Mouse (Mus musculus) kidney, postnatal 0 days (tissue): Measurements from ENCODE around the gene Gpr35. TPM values are rescaled to one million over a fixed set of nuclear protein-coding genes. Genes with fewer than 3 reads are reported as not detected.

Source experiments
- ATAC-seq: fragments of 200-750 bp; cut with Nextera tagmentation; replicated peaks from 2 replicates; pipeline ENCODE4 v1.8.0; 2017; ENCODE audit warnings: low read depth, moderate number of reproducible peaks, moderate TSS enrichment, moderate library complexity; ENCODE audit not compliant: low FRiP score
- DNase-seq: peaks from one replicate; pipeline ENCODE4 v3.0.0-alpha.2; 2016; ENCODE audit warnings: low spot score
- H3K27ac ChIP-seq: fragments of 300-500 bp; sonication (generic); 2 replicates; pipeline ENCODE4 v1.5.1; 2014; ENCODE audit warnings: mild to moderate bottlenecking
- H3K27me3 ChIP-seq: fragments of 300-500 bp; sonication (generic); 2 replicates; pipeline ENCODE4 v1.6.1; 2014; ENCODE audit warnings: low read length, mixed read lengths; ENCODE audit not compliant: insufficient read depth
- H3K36me3 ChIP-seq: fragments of 300-500 bp; sonication (generic); 2 replicates; pipeline ENCODE4 v1.6.1; 2014; ENCODE audit warnings: low read length, mixed read lengths; ENCODE audit not compliant: insufficient read depth
- H3K4me1 ChIP-seq: fragments of 300-500 bp; sonication (generic); replicated peaks from 2 replicates; pipeline ENCODE4 v1.6.1; 2014; ENCODE audit warnings: antibody characterized with exemption, low read length, mixed read lengths; ENCODE audit not compliant: insufficient read depth
- H3K4me2 ChIP-seq: fragments of 300-500 bp; sonication (generic); 2 replicates; pipeline ENCODE4 v1.6.1; 2014; ENCODE audit warnings: mild to moderate bottlenecking, low read length, moderate library complexity, mixed read lengths
- H3K4me3 ChIP-seq: fragments of 300-500 bp; sonication (generic); replicated peaks from 2 replicates; pipeline ENCODE4 v1.5.1; 2014; ENCODE audit warnings: low read depth, low read length
- H3K9ac ChIP-seq: fragments of 300-500 bp; sonication (generic); 2 replicates; pipeline ENCODE4 v1.6.1; 2014; ENCODE audit warnings: low read depth, low read length
- H3K9me3 ChIP-seq: fragments of 300-500 bp; sonication (generic); replicated peaks from 2 replicates; pipeline ENCODE4 v1.6.1; 2016; ENCODE audit warnings: low read length, inconsistent platforms, mixed read lengths
- CTCF ChIP-seq: IDR thresholded peaks from 2 replicates; pipeline ENCODE4 v1.5.1; 2016; ENCODE audit warnings: antibody characterized with exemption, low read depth, mild to moderate bottlenecking, moderate library complexity
- WGBS: fragments of 180-500 bp; shearing (Covaris S2); extraction: QIAGEN DNeasy Blood & Tissue Kit; methylation state at CpG from one replicate; pipeline ENCODE4 v1.1.7; 2014; 5-methylcytosine and 5-hydroxymethylcytosine counted together
- polyA plus RNA-seq: library from polyadenylated mRNA; unstranded; fragments of >200 nt; fragmentation: Nextera tagmentation; extraction: Ambion mirVana; gene quantifications from 2 replicates; pipeline ENCODE4 v1.2.1, GENCODE M21; 2015

Gpr35 gene
- polyA plus RNA-seq, result 0.19 and 0.42 TPM in 2 replicates

GRCm38 (mm10) chr1:92950607-92951006, at the start of gene Gpr35:
Gene Gpr35 (plus strand): TSS chr1:92950865.
- Histone ChIP-seq H3K9ac (no peak within 1 kb of the TSS), H3K4me2 (no peak within 1 kb of the TSS), H3K36me3 (peaks cover 17% of the 10 kb centered on the region), H3K4me3 (no peak within 1 kb of the TSS), H3K27ac (no peak within 1 kb of the TSS), H3K4me1 (no peaks in the 10 kb centered on the region), H3K27me3 (no peaks in the 10 kb centered on the region), H3K9me3 (no peaks in the 10 kb centered on the region)
- TF ChIP-seq CTCF, result no peak
- 80% methylated on average over 5 of the region's 5 CpGs for WGBS
- ATAC-seq (peak; percentile 42; the same call in 1 of the 2 replicates), DNase-seq (no peak)

DNA sequence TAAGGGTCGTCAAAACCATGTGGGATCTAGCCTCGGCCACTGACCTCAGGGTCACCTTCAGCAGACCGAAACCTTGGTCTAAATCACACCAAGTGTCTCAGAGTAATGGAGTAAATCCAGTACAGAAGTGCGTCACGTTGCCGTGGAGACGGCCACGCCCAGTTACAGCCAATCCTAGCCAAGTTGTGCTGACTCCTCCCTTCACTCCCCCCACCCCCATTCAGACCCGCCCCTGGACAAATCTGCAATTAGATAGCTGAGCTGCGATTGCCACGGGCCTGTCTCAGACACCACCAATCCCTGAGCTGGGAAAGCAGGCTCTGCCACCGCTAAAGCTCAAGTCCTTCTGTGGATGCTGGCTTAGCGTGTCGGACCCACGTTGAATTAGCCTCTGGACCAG, 47.9 kb upstream of the Gpr35 start, which contains the start of gene Ankmy1:
TSS of gene Ankmy1 (minus strand) at position 121 of the 400 bp plus-strand sequence.
- Histone ChIP-seq H3K9ac (no peak within 1 kb of the TSS), H3K9me3 (no peaks in the 10 kb centered on the region), H3K4me1 (0 out of 2 replicates have a peak, but pooled peaks cover 7% of the 10 kb centered on the region), H3K36me3 (no peaks in the 10 kb centered on the region), H3K4me3 (peak within 1 kb of the TSS; percentile 4; the same call in 1 of the 2 replicates), H3K27me3 (no peaks in the 10 kb centered on the region), H3K4me2 (peak within 1 kb of the TSS; percentile 52), H3K27ac (no peak within 1 kb of the TSS)
- 1% methylated on average over 15 of the region's 15 CpGs for WGBS
- DNase-seq, result peak; percentile 85
- TF ChIP-seq CTCF, result no peak
- peak; percentile 63 for ATAC-seq

- 0 out of 2 replicates have a peak, but pooled peaks cover 10% of the 10 kb centered on the region for H3K4me1 ChIP-seq
- H3K9ac ChIP-seq, result no peak overlapping the region
- DNase-seq (no peak), ATAC-seq (no peak)
- H3K9me3 ChIP-seq, result no peaks in the 10 kb centered on the region
- H3K4me2 ChIP-seq, result no peak overlapping the region
- no peaks in the 10 kb centered on the region for H3K27me3 ChIP-seq
- H3K27ac ChIP-seq, result no peak overlapping the region
- no peak overlapping the region for H3K4me3 ChIP-seq
- 65% methylated on average over 4 of the region's 4 CpGs for WGBS
- H3K36me3 ChIP-seq, result no peaks in the 10 kb centered on the region
- no peak for TF ChIP-seq CTCF
Measured at GRCm38 (mm10) chr1:92903627-92904026, 47.0 kb upstream of the Gpr35 start.

- WGBS, result 90% methylated on average over 2 of the region's 2 CpGs
- no peak for DNase-seq
Measured at GRCm38 (mm10) chr1:92905703-92906310, 44.9 kb upstream of the Gpr35 start.

DNA sequence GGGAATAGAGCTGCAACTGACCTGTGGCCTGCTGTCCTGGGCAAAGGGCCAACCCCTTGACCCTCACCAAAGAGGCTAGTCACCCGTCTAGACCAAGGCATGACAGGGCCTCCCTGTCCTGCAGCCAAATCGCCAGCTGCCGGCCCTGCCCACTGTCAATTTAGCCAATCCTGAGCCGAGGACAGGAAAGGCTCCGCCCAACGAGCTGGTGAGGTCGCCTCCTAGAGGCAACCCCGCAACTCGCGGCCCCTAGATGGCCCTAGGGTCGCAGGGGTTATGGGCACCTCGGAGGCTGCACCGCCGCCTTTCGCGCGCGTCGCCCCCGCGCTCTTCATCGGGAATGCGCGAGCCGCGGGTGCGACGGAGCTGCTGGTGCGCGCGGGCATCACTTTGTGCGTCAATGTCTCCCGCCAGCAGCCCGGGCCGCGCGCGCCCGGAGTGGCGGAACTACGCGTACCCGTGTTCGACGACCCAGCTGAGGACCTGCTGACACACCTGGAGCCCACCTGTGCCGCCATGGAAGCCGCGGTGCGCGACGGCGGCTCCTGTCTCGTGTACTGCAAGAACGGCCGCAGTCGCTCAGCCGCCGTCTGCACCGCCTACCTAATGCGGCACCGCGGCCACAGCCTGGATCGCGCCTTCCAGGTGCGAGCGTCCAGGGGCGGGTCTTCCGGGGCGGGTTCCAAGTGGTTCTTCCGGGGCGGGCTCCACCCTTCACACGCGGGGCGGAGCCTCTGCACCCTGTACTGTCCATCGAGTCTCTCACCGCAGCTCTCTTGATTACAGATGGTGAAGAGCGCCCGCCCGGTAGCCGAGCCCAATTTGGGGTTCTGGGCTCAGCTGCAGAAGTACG, 43.7 kb upstream of the Gpr35 start, which contains the start of gene Dusp28:
TSS of gene Dusp28 (plus strand) at position 203 of the 853 bp plus-strand sequence.
- Histone ChIP-seq H3K4me3 (peak within 1 kb of the TSS; percentile 80), H3K9ac (peak within 1 kb of the TSS; percentile 69), H3K4me2 (peak within 1 kb of the TSS; percentile 89), H3K36me3 (no peaks in the 10 kb centered on the region), H3K4me1 (peaks cover 20% of the 10 kb centered on the region), H3K9me3 (no peaks in the 10 kb centered on the region), H3K27ac (peak within 1 kb of the TSS; percentile 95), H3K27me3 (no peaks in the 10 kb centered on the region)
- WGBS, result under 1% methylated on average over 79 of the region's 81 CpGs
- peak; percentile 90 for ATAC-seq
- peak; percentile 71 for TF ChIP-seq CTCF
- peak; percentile 94 for DNase-seq

More at GRCm38 (mm10) chr1:92905703-92906310, 44.9 kb upstream of the Gpr35 start:
- H3K27ac ChIP-seq, result no peak overlapping the region
- no peak overlapping the region for H3K4me3 ChIP-seq
- H3K9ac ChIP-seq, result no peak overlapping the region
- no peak overlapping the region for H3K4me2 ChIP-seq
- peaks cover 16% of the 10 kb centered on the region; the same call in 1 of the 2 replicates for H3K4me1 ChIP-seq
- no peaks in the 10 kb centered on the region for H3K27me3 ChIP-seq
- no peak for ATAC-seq
- no peaks in the 10 kb centered on the region for H3K9me3 ChIP-seq
- TF ChIP-seq CTCF, result no peak
- H3K36me3 ChIP-seq, result no peaks in the 10 kb centered on the region
